Mouse (Mus musculus): Measurements from ENCODE around the gene Gosr1. TPM values are rescaled to one million over a fixed set of nuclear protein-coding genes. Genes with fewer than 3 reads are reported as not detected.

The Gosr1 gene
- polyA plus RNA-seq, 1 experiment = 25.9 TPM

- WGBS = 99% methylated on average over 3 of the region's 3 CpGs
- no peak for DNase-seq
- no peaks in the 10 kb centered on the region for H3K36me3 ChIP-seq (ENCODE audit: control insufficient read depth, insufficient read depth, low read length)
- TF ChIP-seq POLR2A (IDR thresholded peaks at IDR 0.05; ENCODE audit: control insufficient read depth, extremely low read depth, insufficient read depth, low read length, poor library complexity) (no peak), CTCF (IDR thresholded peaks at IDR 0.05; ENCODE audit: borderline replicate concordance, control insufficient read depth, extremely low read depth, insufficient read depth, low read length, poor library complexity) (no peak)
- H3K27me3 ChIP-seq (ENCODE audit: control insufficient read depth, insufficient read depth, low read length) = no peaks in the 10 kb centered on the region
- no peak overlapping the region for H3K4me3 ChIP-seq (ENCODE audit: control insufficient read depth, insufficient read depth, low read length)
- no peaks in the 10 kb centered on the region for H3K4me1 ChIP-seq (replicated peaks; ENCODE audit: control insufficient read depth, insufficient read depth, low read length)
- H3K27ac ChIP-seq (ENCODE audit: control insufficient read depth, insufficient read depth, low read length) = no peak overlapping the region
Measured at GRCm38 (mm10) chr11:76803266-76803665, 39.9 kb upstream of the Gosr1 start.

DNA sequence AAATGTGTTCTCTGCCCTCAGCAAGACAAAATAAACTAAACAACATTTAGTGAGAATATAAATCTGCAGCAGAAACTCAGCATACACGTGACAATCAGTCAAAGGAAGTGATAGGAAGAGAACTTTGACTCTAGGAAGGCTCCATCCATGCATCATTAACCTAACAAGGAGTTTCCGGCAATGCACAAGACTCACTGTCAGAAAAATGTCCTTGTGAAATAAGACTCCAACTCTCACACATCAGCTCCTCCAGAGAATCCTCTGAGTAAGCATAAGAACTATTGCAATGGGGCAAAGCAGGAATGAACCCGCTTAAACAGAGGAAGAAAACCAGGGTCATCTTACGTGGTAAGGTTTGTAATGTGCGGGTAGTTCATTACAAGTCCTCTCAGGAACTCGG lies 33.9 kb upstream of the Gosr1 start:
- Histone ChIP-seq H3K27ac (ENCODE audit: control insufficient read depth, insufficient read depth, low read length) (no peak overlapping the region), H3K36me3 (ENCODE audit: control insufficient read depth, insufficient read depth, low read length) (no peaks in the 10 kb centered on the region), H3K4me3 (ENCODE audit: control insufficient read depth, insufficient read depth, low read length) (no peak overlapping the region), H3K27me3 (ENCODE audit: control insufficient read depth, insufficient read depth, low read length) (no peaks in the 10 kb centered on the region), H3K4me1 (replicated peaks; ENCODE audit: control insufficient read depth, insufficient read depth, low read length) (no peaks in the 10 kb centered on the region)
- TF ChIP-seq POLR2A (IDR thresholded peaks at IDR 0.05; ENCODE audit: control insufficient read depth, extremely low read depth, insufficient read depth, low read length, poor library complexity) = no peak
- no peak for TF ChIP-seq CTCF (IDR thresholded peaks at IDR 0.05; ENCODE audit: borderline replicate concordance, control insufficient read depth, extremely low read depth, insufficient read depth, low read length, poor library complexity)
- 98% methylated on average over 6 of the region's 6 CpGs for WGBS
- DNase-seq = no peak

DNA sequence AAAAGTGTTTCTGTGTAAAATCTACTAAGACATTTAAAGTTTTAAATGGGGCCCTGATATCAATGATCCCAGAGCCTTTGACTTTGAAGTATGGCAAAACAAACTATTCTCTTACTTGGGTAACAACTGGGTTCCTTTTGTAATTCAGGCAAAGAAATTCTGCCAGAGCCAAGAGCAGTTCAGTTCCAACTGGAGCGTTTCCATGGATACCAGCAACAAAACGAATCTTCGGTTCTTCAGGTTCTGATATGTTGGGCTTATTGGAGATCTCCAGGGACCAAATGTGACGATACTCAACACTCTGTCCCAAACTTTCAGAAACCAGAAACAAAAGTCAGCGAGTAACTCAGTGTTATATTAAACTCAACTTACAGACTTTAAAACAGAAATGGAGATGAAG lies 31.9 kb upstream of the Gosr1 start:
- H3K4me3 ChIP-seq (ENCODE audit: control insufficient read depth, insufficient read depth, low read length) = no peak overlapping the region
- no peak for TF ChIP-seq POLR2A (IDR thresholded peaks at IDR 0.05; ENCODE audit: control insufficient read depth, extremely low read depth, insufficient read depth, low read length, poor library complexity)
- no peak for TF ChIP-seq CTCF (IDR thresholded peaks at IDR 0.05; ENCODE audit: borderline replicate concordance, control insufficient read depth, extremely low read depth, insufficient read depth, low read length, poor library complexity)
- WGBS = 92% methylated on average over 5 of the region's 5 CpGs
- H3K4me1 ChIP-seq (replicated peaks; ENCODE audit: control insufficient read depth, insufficient read depth, low read length) = no peaks in the 10 kb centered on the region
- no peak overlapping the region for H3K27ac ChIP-seq (ENCODE audit: control insufficient read depth, insufficient read depth, low read length)
- H3K36me3 ChIP-seq (ENCODE audit: control insufficient read depth, insufficient read depth, low read length) = no peaks in the 10 kb centered on the region
- no peak for DNase-seq
- no peaks in the 10 kb centered on the region for H3K27me3 ChIP-seq (ENCODE audit: control insufficient read depth, insufficient read depth, low read length)

DNA sequence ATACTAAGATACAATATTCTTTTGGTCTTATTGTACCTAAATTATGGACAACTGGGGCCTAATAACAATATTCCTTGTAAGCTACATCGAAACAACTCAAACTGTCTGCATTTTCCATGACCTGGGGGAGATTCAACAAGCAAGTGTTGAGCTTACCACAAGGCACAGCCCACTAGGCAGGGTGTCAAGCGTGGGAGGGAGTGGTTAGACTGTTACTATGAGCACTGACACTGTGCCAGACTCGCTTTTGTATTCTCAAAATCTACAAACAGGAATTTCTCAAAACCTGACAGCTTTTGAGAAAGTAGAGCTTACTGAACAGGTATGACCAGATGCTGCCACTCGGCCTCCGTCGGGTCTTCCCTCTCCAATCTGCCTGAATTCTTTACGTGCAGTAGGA lies 28.0 kb upstream of the Gosr1 start:
- no peaks in the 10 kb centered on the region for H3K36me3 ChIP-seq (ENCODE audit: control insufficient read depth, insufficient read depth, low read length)
- H3K27me3 ChIP-seq (ENCODE audit: control insufficient read depth, insufficient read depth, low read length) = no peaks in the 10 kb centered on the region
- DNase-seq = no peak
- TF ChIP-seq POLR2A (IDR thresholded peaks at IDR 0.05; ENCODE audit: control insufficient read depth, extremely low read depth, insufficient read depth, low read length, poor library complexity) (no peak), CTCF (IDR thresholded peaks at IDR 0.05; ENCODE audit: borderline replicate concordance, control insufficient read depth, extremely low read depth, insufficient read depth, low read length, poor library complexity) (no peak)
- no peak overlapping the region for H3K27ac ChIP-seq (ENCODE audit: control insufficient read depth, insufficient read depth, low read length)
- 92% methylated on average over 7 of the region's 7 CpGs for WGBS
- H3K4me3 ChIP-seq (ENCODE audit: control insufficient read depth, insufficient read depth, low read length) = no peak overlapping the region
- no peaks in the 10 kb centered on the region for H3K4me1 ChIP-seq (replicated peaks; ENCODE audit: control insufficient read depth, insufficient read depth, low read length)

GRCm38 (mm10) chr11:76789252-76789651 lies 25.9 kb upstream of the Gosr1 start:
- Histone ChIP-seq H3K36me3 (ENCODE audit: control insufficient read depth, insufficient read depth, low read length) (no peaks in the 10 kb centered on the region), H3K4me1 (replicated peaks; ENCODE audit: control insufficient read depth, insufficient read depth, low read length) (no peaks in the 10 kb centered on the region), H3K27ac (ENCODE audit: control insufficient read depth, insufficient read depth, low read length) (no peak overlapping the region), H3K27me3 (ENCODE audit: control insufficient read depth, insufficient read depth, low read length) (no peaks in the 10 kb centered on the region), H3K4me3 (ENCODE audit: control insufficient read depth, insufficient read depth, low read length) (no peak overlapping the region)
- DNase-seq = peak; percentile 36
- 98% methylated on average over 1 of the region's 1 CpGs for WGBS
- TF ChIP-seq POLR2A (IDR thresholded peaks at IDR 0.05; ENCODE audit: control insufficient read depth, extremely low read depth, insufficient read depth, low read length, poor library complexity) (no peak), CTCF (IDR thresholded peaks at IDR 0.05; ENCODE audit: borderline replicate concordance, control insufficient read depth, extremely low read depth, insufficient read depth, low read length, poor library complexity) (no peak)

DNA sequence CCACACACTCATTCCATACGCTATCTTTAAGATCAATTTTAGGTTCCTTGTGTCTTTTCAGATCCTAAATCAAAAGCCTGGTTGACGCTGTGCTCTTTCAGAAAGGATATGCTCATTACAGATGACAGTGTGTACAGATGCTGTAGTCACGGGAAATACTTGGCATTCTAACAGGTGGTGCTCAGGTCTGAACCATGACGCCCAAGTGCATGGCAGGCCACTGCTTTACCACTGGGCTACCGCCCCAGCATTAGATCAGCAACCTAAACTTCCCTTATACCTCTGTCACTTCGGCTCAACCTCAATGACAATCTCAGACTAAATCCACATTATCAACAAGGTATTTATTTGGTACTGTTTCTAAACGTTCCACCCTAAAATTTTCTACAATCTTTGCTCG lies 12.2 kb upstream of the Gosr1 start:
- Histone ChIP-seq H3K36me3 (ENCODE audit: control insufficient read depth, insufficient read depth, low read length) (no peaks in the 10 kb centered on the region), H3K27ac (ENCODE audit: control insufficient read depth, insufficient read depth, low read length) (no peak overlapping the region), H3K4me1 (replicated peaks; ENCODE audit: control insufficient read depth, insufficient read depth, low read length) (no peaks in the 10 kb centered on the region), H3K4me3 (ENCODE audit: control insufficient read depth, insufficient read depth, low read length) (no peak overlapping the region), H3K27me3 (ENCODE audit: control insufficient read depth, insufficient read depth, low read length) (no peaks in the 10 kb centered on the region; the same call in 1 of the 2 replicates)
- DNase-seq = no peak
- TF ChIP-seq POLR2A (IDR thresholded peaks at IDR 0.05; ENCODE audit: control insufficient read depth, extremely low read depth, insufficient read depth, low read length, poor library complexity) = no peak
- TF ChIP-seq CTCF (IDR thresholded peaks at IDR 0.05; ENCODE audit: borderline replicate concordance, control insufficient read depth, extremely low read depth, insufficient read depth, low read length, poor library complexity) = no peak
- WGBS = 89% methylated on average over 8 of the region's 8 CpGs

DNA sequence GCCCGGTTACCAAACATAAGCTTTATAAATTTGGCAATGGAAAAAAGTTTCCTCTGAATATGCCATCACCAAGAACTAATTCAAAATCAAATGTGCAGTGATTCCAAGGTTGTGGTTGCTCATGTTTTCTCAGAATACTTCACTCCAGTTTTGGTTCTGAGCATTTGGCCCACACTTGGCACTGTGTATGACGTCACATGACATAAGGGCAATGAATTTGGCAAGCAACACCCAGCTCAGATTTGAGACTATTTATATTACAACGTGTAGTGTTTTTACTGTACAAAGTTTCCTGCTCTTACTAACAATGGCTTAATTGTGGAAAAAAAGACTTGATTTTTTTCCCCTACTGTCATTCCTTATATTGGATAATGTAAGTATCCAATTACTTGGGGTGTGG lies 10.4 kb upstream of the Gosr1 start:
- WGBS = 60% methylated on average over 3 of the region's 3 CpGs
- no peak for DNase-seq
- no peak overlapping the region for H3K4me3 ChIP-seq (ENCODE audit: control insufficient read depth, insufficient read depth, low read length)
- H3K27ac ChIP-seq (ENCODE audit: control insufficient read depth, insufficient read depth, low read length) = no peak overlapping the region
- TF ChIP-seq CTCF (IDR thresholded peaks at IDR 0.05; ENCODE audit: borderline replicate concordance, control insufficient read depth, extremely low read depth, insufficient read depth, low read length, poor library complexity) = no peak
- TF ChIP-seq POLR2A (IDR thresholded peaks at IDR 0.05; ENCODE audit: control insufficient read depth, extremely low read depth, insufficient read depth, low read length, poor library complexity) = no peak
- no peaks in the 10 kb centered on the region; the same call in 1 of the 2 replicates for H3K27me3 ChIP-seq (ENCODE audit: control insufficient read depth, insufficient read depth, low read length)
- H3K4me1 ChIP-seq (replicated peaks; ENCODE audit: control insufficient read depth, insufficient read depth, low read length) = no peaks in the 10 kb centered on the region
- H3K36me3 ChIP-seq (ENCODE audit: control insufficient read depth, insufficient read depth, low read length) = no peaks in the 10 kb centered on the region

Data from thymus, adult 2 months (tissue).